Mouse (Mus musculus) cortical plate, adult 2 months (tissue): ENCODE measurements around the gene Oxct2a. TPM values are rescaled to one million over a fixed set of nuclear protein-coding genes. Genes with fewer than 3 reads are reported as not detected.

Experiments used
- H3K27ac ChIP-seq: fragments of 200-500 bp; 2 replicates; pipeline ENCODE4 v1.5.1; 2012; ENCODE audit warnings: low read length, control low read depth, inconsistent platforms; ENCODE audit not compliant: insufficient read depth
- H3K4me1 ChIP-seq: fragments of 200-500 bp; 2 replicates; pipeline ENCODE4 v1.6.1; 2011; ENCODE audit warnings: low read length; ENCODE audit not compliant: control insufficient read depth, insufficient read depth
- H3K4me3 ChIP-seq: fragments of 200-500 bp; 2 replicates; pipeline ENCODE4 v1.5.1; 2011; ENCODE audit warnings: mild to moderate bottlenecking, low read length, control low read depth; ENCODE audit not compliant: insufficient read depth
- CTCF ChIP-seq: fragments of 200-500 bp; IDR thresholded peaks from 2 replicates; pipeline ENCODE4 v1.5.1; 2011; ENCODE audit warnings: mild to moderate bottlenecking, control low read depth, low read length; ENCODE audit not compliant: insufficient read depth; ENCODE audit errors: extremely low read depth
- POLR2A ChIP-seq: fragments of 200-500 bp; IDR thresholded peaks from 2 replicates; pipeline ENCODE4 v1.6.1; 2011; ENCODE audit warnings: mild to moderate bottlenecking, low read length, control low read depth; ENCODE audit not compliant: insufficient read depth; ENCODE audit errors: extremely low read depth
- polyA plus RNA-seq: library from polyadenylated mRNA; depleted of rRNA; stranded (reverse); fragments of >200 nt; gene quantifications from 2 replicates; pipeline ENCODE4 v1.2.3, GENCODE M21; 2012; rRNA removed

Gene Oxct2a
- polyA plus RNA-seq = 0.10 and 0.13 TPM in 2 replicates

- peaks cover 1% of the 10 kb centered on the region; the same call in 1 of the 2 replicates for H3K4me1 ChIP-seq
- TF ChIP-seq POLR2A (no peak), CTCF (no peak)
- 0 out of 2 replicates have a peak within 1 kb of the TSS, but pooled peaks have one; percentile 18 for H3K4me3 ChIP-seq
- H3K27ac ChIP-seq = no peak within 1 kb of the TSS
Observed at GRCm38 (mm10) chr4:123323534-123323933, at the start of gene Oxct2a. Gene Oxct2a (minus strand): TSS chr4:123323634.

GRCm38 (mm10) chr4:123363555-123363954 is 40.1 kb upstream of the Oxct2a start:
- no peaks in the 10 kb centered on the region for H3K4me1 ChIP-seq
- TF ChIP-seq POLR2A = no peak
- H3K27ac ChIP-seq = no peak overlapping the region
- no peak overlapping the region for H3K4me3 ChIP-seq

- no peak overlapping the region for H3K27ac ChIP-seq
- H3K4me3 ChIP-seq = no peak overlapping the region
- H3K4me1 ChIP-seq = no peaks in the 10 kb centered on the region
- TF ChIP-seq POLR2A (no peak), CTCF (no peak)
Observed at GRCm38 (mm10) chr4:123360771-123361170, 37.3 kb upstream of the Oxct2a start.

GRCm38 (mm10) chr4:123358613-123359012 is 35.2 kb upstream of the Oxct2a start:
- Histone ChIP-seq H3K4me1 (no peaks in the 10 kb centered on the region), H3K27ac (no peak overlapping the region), H3K4me3 (no peak overlapping the region)
- TF ChIP-seq POLR2A = no peak
- no peak for TF ChIP-seq CTCF

- no peaks in the 10 kb centered on the region for H3K4me1 ChIP-seq
- H3K27ac ChIP-seq = no peak overlapping the region
- H3K4me3 ChIP-seq = no peak overlapping the region
- TF ChIP-seq POLR2A = no peak
- TF ChIP-seq CTCF = no peak
Observed at GRCm38 (mm10) chr4:123355941-123356340, 32.5 kb upstream of the Oxct2a start.

- no peak overlapping the region for H3K27ac ChIP-seq
- TF ChIP-seq CTCF = no peak
- TF ChIP-seq POLR2A = no peak
Observed at GRCm38 (mm10) chr4:123353271-123353877, 29.9 kb upstream of the Oxct2a start.

GRCm38 (mm10) chr4:123343471-123343789 is 20.0 kb upstream of the Oxct2a start:
- Histone ChIP-seq H3K4me1 (no peaks in the 10 kb centered on the region), H3K4me3 (peak overlapping the region; percentile 9; the same call in 1 of the 2 replicates), H3K27ac (no peak overlapping the region)
- TF ChIP-seq CTCF = no peak

More at GRCm38 (mm10) chr4:123353271-123353877, 29.9 kb upstream of the Oxct2a start:
- no peak overlapping the region for H3K4me3 ChIP-seq
- H3K4me1 ChIP-seq = no peaks in the 10 kb centered on the region

GRCm38 (mm10) chr4:123342642-123343470 is 19.4 kb upstream of the Oxct2a start, which contains the start of gene Bmp8a:
Gene Bmp8a (minus strand): TSS chr4:123343252.
- TF ChIP-seq POLR2A (no peak), CTCF (no peak)
- H3K27ac ChIP-seq = no peak within 1 kb of the TSS
- peak within 1 kb of the TSS; percentile 9 for H3K4me3 ChIP-seq
- no peaks in the 10 kb centered on the region for H3K4me1 ChIP-seq

- Histone ChIP-seq H3K27ac (no peak overlapping the region), H3K4me1 (no peaks in the 10 kb centered on the region), H3K4me3 (peak overlapping the region; percentile 9; the same call in 1 of the 2 replicates)
- TF ChIP-seq CTCF (no peak), POLR2A (no peak)
Observed at GRCm38 (mm10) chr4:123342091-123342641, 18.7 kb upstream of the Oxct2a start.

GRCm38 (mm10) chr4:123340232-123340631 is 16.8 kb upstream of the Oxct2a start:
- Histone ChIP-seq H3K27ac (no peak overlapping the region), H3K4me1 (no peaks in the 10 kb centered on the region), H3K4me3 (no peak overlapping the region)
- TF ChIP-seq CTCF (no peak), POLR2A (no peak)

GRCm38 (mm10) chr4:123337693-123338092 is 14.3 kb upstream of the Oxct2a start:
- H3K27ac ChIP-seq = no peak overlapping the region
- TF ChIP-seq CTCF = no peak
- TF ChIP-seq POLR2A = no peak
- H3K4me3 ChIP-seq = no peak overlapping the region
- no peaks in the 10 kb centered on the region for H3K4me1 ChIP-seq
